Mouse (Mus musculus) brain, adult 2 months (tissue): Measurements from ENCODE around the gene Kpna2.
A peak's percentile ranks its signal among the peaks of the same experiment; 100 is the strongest.
"Not testable (repeated sequence)": the region's sequence is repeated elsewhere in the genome, so short reads cannot be mapped to it uniquely, and the experiment has no call there.

ENCODE experiments used
- DNase-seq: peaks from one replicate; pipeline ENCODE4 v3.0.0; 2011; ENCODE audit warnings: low read depth, low spot score

The Kpna2 gene

GRCm38 (mm10) chr11:107019318-107019717 is 20.0 kb upstream of the Kpna2 start:
- DNase-seq = no peak

DNA sequence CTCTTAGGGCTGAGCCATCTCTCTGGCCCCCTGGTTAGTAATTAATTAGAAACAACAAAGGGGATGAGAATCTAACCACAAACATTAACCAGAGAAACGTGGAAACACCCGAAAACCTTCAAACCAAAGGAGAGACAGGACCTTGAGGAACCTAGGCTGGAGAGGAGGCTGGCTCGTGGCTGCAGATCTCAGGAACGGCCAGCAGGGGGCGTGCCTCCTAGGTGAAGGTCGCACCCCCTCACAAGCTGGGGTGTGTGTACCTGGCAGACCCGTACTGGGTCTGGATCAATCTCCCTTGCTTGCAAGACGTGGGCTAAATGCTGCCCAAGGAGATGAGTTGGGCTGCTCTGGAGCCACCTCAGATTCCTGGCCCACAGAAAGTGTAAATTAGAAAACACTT is 19.3 kb upstream of the Kpna2 start:
- no peak for DNase-seq

GRCm38 (mm10) chr11:107017339-107017886 is 18.1 kb upstream of the Kpna2 start:
- DNase-seq = no peak

DNA sequence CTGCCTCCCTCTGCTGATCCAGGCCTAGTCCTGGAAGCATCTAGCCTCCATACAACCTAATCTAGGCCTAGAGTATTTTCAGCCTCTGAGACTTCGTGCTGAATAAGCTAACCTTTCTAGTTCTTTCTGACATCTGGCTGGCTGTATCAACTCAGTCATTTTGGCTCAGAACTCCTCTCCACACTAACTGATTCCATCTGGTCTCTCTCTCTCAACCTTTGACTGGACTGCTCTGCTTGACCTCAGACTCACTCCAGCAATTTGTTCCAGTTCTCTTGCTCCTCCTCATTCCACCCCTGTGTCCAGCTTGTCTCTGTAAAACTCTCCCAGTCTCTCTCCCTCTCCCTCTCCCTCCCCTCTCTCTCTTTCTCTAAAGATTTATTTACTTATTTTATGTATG is 17.6 kb upstream of the Kpna2 start:
- no peak for DNase-seq

DNA sequence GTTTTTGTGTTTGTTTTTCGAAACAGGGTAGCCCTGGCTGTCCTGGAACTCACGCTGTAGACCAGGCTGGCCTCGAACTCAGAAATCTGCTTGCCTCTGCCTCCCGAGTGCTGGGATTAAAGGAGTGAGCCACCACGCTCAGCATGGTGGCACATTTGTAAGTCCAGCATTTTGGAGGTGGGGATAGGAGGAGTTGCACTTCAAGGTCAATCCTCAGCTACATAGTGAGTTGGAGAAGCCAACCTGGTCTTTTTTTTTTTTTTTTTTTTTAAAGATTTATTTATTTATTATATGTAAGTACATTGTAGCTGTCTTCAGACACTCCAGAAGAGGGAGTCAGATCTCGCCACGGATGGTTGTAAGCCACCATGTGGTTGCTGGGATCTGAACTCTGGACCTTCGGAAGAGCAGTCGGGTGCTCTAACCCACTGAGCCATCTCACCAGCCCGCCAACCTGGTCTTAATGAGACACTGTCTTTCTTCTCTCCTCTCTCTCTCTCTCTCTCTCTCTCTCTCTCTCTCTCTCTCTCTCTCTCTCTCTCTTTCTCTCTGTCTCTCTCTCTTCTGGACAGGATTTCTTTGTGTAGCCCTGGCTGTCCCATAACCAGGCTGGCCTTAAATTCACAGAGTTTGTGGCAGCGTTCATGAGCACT is 16.3 kb upstream of the Kpna2 start:
- DNase-seq = not testable (repeated sequence)

DNA sequence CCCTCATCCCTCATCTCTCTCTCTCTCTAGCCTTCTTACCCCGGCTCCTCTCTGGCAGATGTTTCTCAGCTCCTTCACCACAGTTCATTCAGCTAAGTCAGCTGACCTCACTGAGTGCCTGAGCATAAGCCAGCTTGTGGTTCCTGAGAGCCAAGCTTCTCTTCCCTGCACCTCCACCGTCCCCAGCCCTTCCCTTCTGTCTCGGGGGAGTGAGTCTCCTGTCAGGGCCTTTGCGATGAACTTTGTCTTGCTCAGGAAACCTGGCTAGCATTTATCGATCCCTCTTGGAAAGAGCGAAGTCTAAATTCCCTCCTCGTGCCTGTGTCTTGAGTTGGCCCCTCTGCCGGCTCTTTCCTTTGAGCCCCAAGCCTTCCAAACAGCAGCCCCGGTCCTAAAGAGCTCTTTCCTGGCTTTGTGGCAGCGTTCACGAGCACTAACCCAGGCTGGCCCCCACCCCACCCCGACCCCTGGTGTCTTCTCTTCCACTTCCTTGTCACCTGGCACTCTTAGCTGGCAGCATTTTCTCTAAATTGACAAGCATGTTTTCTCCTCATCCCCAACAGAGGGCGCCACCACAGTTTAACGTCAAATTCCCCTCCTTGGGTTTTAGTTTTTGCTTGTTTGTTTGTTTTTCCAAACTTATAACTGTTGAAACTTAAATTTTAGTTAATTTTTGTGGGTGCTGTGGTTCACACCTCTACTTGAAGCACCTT is 15.4 kb upstream of the Kpna2 start:
- no peak for DNase-seq

- DNase-seq = no peak
Observed at GRCm38 (mm10) chr11:107014020-107014585, 14.8 kb upstream of the Kpna2 start.

DNA sequence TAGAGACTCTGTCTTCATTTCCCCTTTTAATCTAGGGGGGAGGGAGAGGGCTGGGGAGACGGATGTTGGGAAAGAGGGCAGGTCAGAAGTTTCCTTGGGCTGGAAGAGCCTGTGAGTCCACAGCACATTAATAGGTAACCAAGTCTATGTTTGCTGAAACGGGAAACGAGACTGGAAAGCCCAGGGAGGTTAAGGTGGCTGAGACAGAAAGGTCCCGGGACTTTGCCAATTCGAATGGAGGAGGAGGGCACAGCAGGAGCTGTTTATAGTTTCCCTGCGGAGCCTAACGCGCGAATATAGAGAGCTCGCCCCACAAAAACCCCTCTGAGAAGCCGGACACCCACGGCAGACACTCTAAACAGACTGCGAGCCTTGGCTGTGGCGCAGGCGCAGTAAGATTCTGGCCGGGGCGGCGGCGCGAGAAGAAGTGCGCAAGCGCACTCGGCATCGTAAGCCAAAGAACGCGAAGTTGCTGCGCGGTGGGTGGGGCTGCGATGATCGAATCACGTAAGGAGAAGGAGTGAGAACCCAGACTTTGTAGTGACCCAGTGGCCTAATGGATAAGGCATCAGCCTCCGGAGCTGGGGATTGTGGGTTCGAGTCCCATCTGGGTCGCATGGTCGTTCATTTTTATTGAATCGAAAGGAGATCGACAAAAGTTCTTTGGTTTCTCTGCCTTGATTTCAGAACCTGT is 13.1 kb upstream of the Kpna2 start:
- DNase-seq = peak; percentile 98

- no peak for DNase-seq
Observed at GRCm38 (mm10) chr11:107011669-107012323, 12.5 kb upstream of the Kpna2 start.

DNA sequence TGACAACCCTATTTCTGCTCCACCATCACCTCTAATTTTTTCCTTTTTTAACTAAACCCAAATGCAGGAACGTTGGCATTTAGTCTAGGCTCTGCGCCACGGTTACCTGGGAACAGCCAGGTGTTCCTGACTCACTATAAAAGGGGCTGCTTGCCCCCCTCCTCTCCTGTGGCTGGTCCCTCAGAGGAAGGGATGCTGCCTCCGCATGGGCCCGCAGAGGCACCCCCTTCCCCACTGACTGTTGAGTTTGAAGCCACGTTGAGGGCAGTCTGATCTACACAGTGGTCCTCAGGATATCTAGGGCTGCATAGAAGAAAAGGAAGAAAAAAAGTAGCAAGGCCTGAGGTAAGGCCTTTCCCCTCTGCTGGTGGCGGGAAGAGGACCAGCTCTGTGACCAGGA is 11.8 kb upstream of the Kpna2 start:
- DNase-seq = no peak

- no peak for DNase-seq
Observed at GRCm38 (mm10) chr11:107010447-107010846, 11.1 kb upstream of the Kpna2 start.

- DNase-seq = peak; percentile 53
Observed at GRCm38 (mm10) chr11:107005538-107005937, 6.2 kb upstream of the Kpna2 start.

DNA sequence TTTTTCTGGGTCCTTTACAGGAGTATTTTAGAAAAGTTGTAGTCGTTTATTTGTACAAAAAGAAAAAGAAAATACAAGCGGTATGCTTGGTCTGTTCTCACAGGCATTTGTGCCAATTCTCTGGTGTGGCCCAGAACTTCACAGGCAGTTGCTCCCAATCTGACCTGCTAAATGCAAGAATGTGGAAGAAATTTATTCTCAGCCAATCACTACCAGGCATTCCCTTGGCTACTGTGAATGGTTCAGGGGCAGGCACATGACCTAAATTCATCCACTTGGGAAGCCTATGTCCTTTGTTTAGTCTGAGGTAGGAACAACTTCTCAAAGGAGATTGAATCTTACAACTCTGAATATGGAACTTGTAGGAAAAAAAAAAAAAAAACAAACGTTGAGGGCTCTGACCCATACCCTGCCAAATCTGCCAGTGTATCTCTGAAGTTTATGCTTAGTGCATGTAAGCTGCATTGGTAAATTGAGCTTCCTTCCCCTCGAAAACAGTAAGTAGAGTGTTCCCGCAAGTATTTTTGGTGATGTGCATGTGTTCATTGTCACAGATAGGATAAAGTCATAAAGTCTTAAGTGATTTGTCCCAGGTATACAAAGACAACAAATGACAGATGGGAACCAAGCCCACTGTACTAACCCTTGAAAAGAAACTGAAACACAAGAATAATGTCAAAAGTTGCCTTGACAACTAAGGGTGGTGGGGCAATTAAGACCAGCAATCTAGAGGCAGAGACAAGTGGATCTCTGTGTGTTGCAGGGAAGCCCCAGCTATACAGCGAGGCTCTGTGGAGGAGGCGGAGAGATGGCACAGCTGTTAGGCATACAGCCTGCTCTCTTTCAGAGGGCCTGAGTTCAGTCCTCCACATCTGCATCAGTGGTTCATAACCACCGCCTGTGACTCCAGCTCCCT is 2.7 kb upstream of the Kpna2 start:
- peak; percentile 37 for DNase-seq

DNA sequence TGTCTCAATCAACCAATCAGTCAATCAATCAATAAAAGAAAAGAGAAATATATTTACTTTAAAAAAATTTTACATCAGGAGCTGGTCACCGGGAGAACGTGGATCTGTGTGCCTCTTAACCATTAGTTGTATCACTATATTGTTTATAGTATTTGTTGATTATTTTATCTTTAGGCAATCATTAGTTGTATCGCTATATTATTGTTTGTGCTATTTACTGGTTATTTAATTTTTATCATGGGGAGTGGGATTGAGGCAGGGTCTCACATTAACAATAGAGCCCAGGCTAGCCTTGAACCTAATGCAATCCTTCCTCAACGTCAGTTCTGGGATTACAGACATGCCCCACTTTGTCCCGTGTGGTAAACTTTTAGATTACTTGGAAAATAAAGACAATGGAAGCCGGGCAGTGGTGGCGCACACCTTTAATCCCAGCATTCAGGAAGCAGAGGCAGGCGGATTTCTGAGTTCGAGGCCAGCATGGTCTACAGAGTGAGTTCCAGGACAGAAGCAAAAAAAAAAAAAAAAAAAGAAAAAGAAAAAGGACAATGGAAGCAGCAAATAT is 690 bp upstream of the Kpna2 start:
- DNase-seq = no peak

DNA sequence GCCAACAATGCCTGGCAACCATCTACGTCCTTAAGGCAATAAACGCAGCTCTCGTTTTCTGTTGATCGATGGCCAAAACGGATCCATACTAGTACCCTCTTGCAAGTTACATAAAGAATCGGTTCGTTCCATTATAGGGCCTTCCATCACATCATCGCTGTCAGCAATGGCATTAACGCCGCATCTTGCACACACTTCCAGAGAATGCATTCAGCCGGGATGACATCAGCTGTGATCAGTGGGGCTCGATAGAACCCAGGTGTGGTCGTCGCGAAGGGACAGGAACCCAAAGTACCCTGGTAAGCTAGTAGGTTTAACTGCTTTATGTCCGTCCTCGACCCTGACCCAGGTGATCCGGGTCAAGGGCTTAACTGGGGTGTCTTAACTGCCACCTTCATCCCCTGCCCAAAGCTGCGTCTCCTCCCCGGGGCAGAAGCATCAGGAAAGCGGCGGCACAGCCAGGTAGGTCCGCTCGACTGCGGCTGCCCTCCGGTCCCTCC is 640 bp downstream of the Kpna2 start:
- peak; percentile 52 for DNase-seq

DNA sequence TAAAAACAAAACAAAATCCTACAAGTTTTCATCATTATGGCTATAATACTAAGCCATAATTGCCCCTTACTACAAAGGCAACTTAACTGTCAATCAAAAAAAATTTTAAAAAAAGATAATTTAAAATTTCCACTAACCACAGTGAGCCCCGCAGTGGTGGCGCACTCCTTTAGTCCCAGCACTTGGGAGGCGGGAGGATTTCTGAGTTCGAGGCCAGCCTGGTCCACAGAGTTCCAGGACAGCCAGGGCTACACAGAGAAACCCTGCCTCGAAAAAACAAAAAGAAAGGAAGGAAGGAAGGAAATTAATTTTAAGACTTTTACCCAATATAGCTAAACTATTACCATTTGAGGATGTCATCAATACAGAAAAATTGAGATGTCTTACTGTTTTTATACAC is 1.4 kb downstream of the Kpna2 start:
- no peak for DNase-seq

- DNase-seq = not testable (repeated sequence)
Observed at GRCm38 (mm10) chr11:106996492-106996891, 2.8 kb downstream of the Kpna2 start.

DNA sequence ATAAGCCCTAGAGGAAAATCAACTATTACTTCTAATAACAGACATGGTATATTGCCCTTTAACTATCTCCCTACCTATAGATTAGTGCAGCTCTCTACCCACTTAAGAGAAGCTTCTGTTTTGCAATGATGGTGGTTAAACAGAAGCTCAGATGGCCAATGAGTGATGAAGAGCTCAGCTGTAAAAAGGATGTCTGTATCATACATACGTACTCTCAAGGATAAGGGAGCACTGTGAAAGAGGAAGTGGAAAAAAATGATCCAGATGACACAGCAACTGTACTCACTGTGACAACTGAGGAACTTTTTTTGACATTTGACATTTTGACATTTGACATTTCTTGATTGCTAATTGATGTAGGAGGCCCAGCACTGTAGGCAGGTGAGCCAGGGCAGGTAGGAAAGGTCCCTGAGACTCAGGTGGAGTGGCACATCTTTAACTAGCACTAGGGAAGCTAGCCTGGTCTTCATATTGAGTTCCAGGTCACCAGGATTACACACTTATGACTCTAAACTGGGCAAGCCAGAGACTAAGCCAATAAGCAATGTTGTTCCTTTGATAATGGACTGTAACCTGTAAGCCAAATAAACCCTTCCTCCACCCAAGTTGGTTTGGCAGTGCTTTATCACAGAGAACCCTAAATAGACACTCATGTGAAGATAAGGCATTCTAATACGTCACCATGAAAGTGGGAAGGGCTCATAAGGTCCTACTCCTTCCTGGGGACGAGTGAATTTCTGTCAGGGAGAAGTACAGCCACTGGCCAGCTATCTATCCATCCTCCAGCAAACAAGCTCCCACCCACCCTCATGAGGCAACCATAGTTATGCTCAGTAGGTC is 4.9 kb downstream of the Kpna2 start:
- DNase-seq = no peak

GRCm38 (mm10) chr11:106987384-106987783 is 12.0 kb downstream of the Kpna2 start:
- DNase-seq = no peak
